Mouse (Mus musculus): ENCODE measurements around the gene Olfr809.

The Olfr809 gene

GRCm38 (mm10) chr10:129774338-129774737 is at the start of gene Olfr809:
TSS of gene Olfr809 (plus strand) at chr10:129774638.
- no peak for DNase-seq (ENCODE audit: low spot score)

- DNase-seq (ENCODE audit: low spot score) = no peak
Observed at GRCm38 (mm10) chr10:129729275-129729674, 45.2 kb upstream of the Olfr809 start, which contains the start of gene Olfr805. TSS of gene Olfr805 (minus strand) at chr10:129729375.

GRCm38 (mm10) chr10:129741821-129742220 is 32.6 kb upstream of the Olfr809 start, which contains the start of gene Olfr806:
TSS of gene Olfr806 (minus strand) at chr10:129741921.
- no peak for DNase-seq (ENCODE audit: low spot score)

GRCm38 (mm10) chr10:129757693-129758092 is 16.7 kb upstream of the Olfr809 start, which contains the start of gene Olfr807:
TSS of gene Olfr807 (minus strand) at chr10:129757793.
- no peak for DNase-seq (ENCODE audit: low spot score)

- no peak for DNase-seq (ENCODE audit: low spot score)
Observed at GRCm38 (mm10) chr10:129765182-129765581, 9.3 kb upstream of the Olfr809 start, which contains the start of gene Olfr808. TSS of gene Olfr808 (plus strand) at chr10:129765482.

- DNase-seq (ENCODE audit: low spot score) = no peak
Observed at GRCm38 (mm10) chr10:129778123-129778522, 3.7 kb downstream of the Olfr809 start.

GRCm38 (mm10) chr10:129794817-129795216 is 20.4 kb downstream of the Olfr809 start, which contains the start of gene Olfr810:
TSS of gene Olfr810 (minus strand) at chr10:129794917.
- DNase-seq (ENCODE audit: low spot score) = no peak

- no peak for DNase-seq (ENCODE audit: low spot score)
Observed at GRCm38 (mm10) chr10:129804296-129804695, 29.9 kb downstream of the Olfr809 start, which contains the start of gene Olfr811. TSS of gene Olfr811 (minus strand) at chr10:129804396.
